Mouse (Mus musculus): ENCODE measurements around the gene Kprp.
"Not testable (repeated sequence)": the region's sequence is repeated elsewhere in the genome, so short reads cannot be mapped to it uniquely, and the experiment has no call there.

The Kprp gene

GRCm38 (mm10) chr3:92827108-92827507, at the start of gene Kprp:
Gene Kprp (minus strand): TSS chr3:92827247.
- DNase-seq (ENCODE audit: low spot score in 2 of 2), result no peak

GRCm38 (mm10) chr3:92874180-92874579, 47.1 kb upstream of the Kprp start:
- no peak for DNase-seq (ENCODE audit: low spot score in 2 of 2)

- DNase-seq (ENCODE audit: low spot score in 2 of 2), result no peak
Observed at GRCm38 (mm10) chr3:92870116-92870515, 43.1 kb upstream of the Kprp start, which contains the start of gene 2310050C09Rik. Gene 2310050C09Rik (minus strand): TSS chr3:92870216.

- DNase-seq (ENCODE audit: low spot score in 2 of 2), result no peak
Observed at GRCm38 (mm10) chr3:92851186-92851585, 24.1 kb upstream of the Kprp start, which contains the start of gene Lce1l. Gene Lce1l (minus strand): TSS chr3:92851286.

- DNase-seq (ENCODE audit: low spot score in 2 of 2), result no peak
Observed at GRCm38 (mm10) chr3:92825808-92826207, 1.2 kb downstream of the Kprp start.

- not testable (repeated sequence) for DNase-seq (ENCODE audit: low spot score in 2 of 2)
Observed at GRCm38 (mm10) chr3:92816036-92816435, 11.0 kb downstream of the Kprp start.

GRCm38 (mm10) chr3:92815581-92815980, 11.5 kb downstream of the Kprp start:
- no peak for DNase-seq (ENCODE audit: low spot score in 2 of 2)

GRCm38 (mm10) chr3:92807791-92808190, 19.3 kb downstream of the Kprp start, which contains the start of gene Lce1k:
Gene Lce1k (minus strand): TSS chr3:92807891.
- no peak for DNase-seq (ENCODE audit: low spot score in 2 of 2)

- no peak for DNase-seq (ENCODE audit: low spot score in 2 of 2)
Observed at GRCm38 (mm10) chr3:92790414-92790813, 36.6 kb downstream of the Kprp start, which contains the start of gene Lce1j. Gene Lce1j (minus strand): TSS chr3:92790514.

GRCm38 (mm10) chr3:92778799-92779198, 48.2 kb downstream of the Kprp start, which contains the start of gene Lce1i:
Gene Lce1i (minus strand): TSS chr3:92778899.
- no peak for DNase-seq (ENCODE audit: low spot score in 2 of 2)
